Mouse (Mus musculus) myocyte (in vitro differentiated cells): Measurements from ENCODE around the gene Unc79.

Experiments
- CEBPB ChIP-seq: IDR thresholded peaks from 2 replicates; pipeline ENCODE4 v1.6.1; 2011; ENCODE audit warnings: mild to moderate bottlenecking, moderate library complexity; ENCODE audit not compliant: poor library complexity, insufficient read depth, severe bottlenecking
- MAX ChIP-seq: IDR thresholded peaks from one replicate; pipeline ENCODE4 v1.6.1; 2011; ENCODE audit warnings: low read depth, mild to moderate bottlenecking, control low read depth
- MYOG ChIP-seq, 3 experiments: IDR thresholded peaks; one replicate each; pipeline ENCODE4 v1.6.1; 2011; ENCODE audit warnings: control low read depth in 2 of 3, low read depth in 2 of 3, mild to moderate bottlenecking in 2 of 3; ENCODE audit not compliant: insufficient read length in 2 of 3, control insufficient read depth in 1 of 3, insufficient read depth in 1 of 3
- POLR2A ChIP-seq: IDR thresholded peaks from one replicate; pipeline ENCODE4 v1.6.1; 2011; ENCODE audit warnings: low read depth, mild to moderate bottlenecking, control low read depth, moderate library complexity; ENCODE audit not compliant: insufficient read length
- POLR2AphosphoS2 ChIP-seq: IDR thresholded peaks from one replicate; pipeline ENCODE4 v1.6.1; 2011; ENCODE audit warnings: low read depth, control low read depth; ENCODE audit not compliant: insufficient read length
- TCF3 ChIP-seq: IDR thresholded peaks from one replicate; pipeline ENCODE4 v1.6.1; 2011; ENCODE audit warnings: low read depth, control low read depth; ENCODE audit not compliant: insufficient read length
- USF1 ChIP-seq: IDR thresholded peaks from one replicate; pipeline ENCODE4 v1.6.1; 2011; ENCODE audit warnings: low read depth, mild to moderate bottlenecking, control low read depth, moderate library complexity

- TF ChIP-seq CEBPB (no peak), MYOG (IDR thresholded peaks at IDR 0.05; ENCODE audit: control insufficient read depth in 1 of 3, insufficient read depth in 1 of 3, insufficient read length in 2 of 3, low read depth in 2 of 3) (no peak), TCF3 (no peak), POLR2AphosphoS2 (no peak), POLR2A (no peak), MAX (no peak), USF1 (no peak)
Observed at GRCm38 (mm10) chr12:103109301-103109700, 160.6 kb downstream of the Unc79 start.
